Mouse (Mus musculus): ENCODE data around the gene Hnrnpul2.
A peak's percentile ranks its signal among the peaks of the same experiment; 100 is the strongest.
"Not testable (repeated sequence)": the region's sequence is repeated elsewhere in the genome, so short reads cannot be mapped to it uniquely, and the experiment has no call there.

Gene Hnrnpul2

GRCm38 (mm10) chr19:8851639-8852038, 31.8 kb downstream of the Hnrnpul2 start:
- DNase-seq (ENCODE audit: low read depth, low spot score): no peak

- no peak for DNase-seq (ENCODE audit: low read depth, low spot score)
These were observed 32.6 kb downstream of the Hnrnpul2 start for GRCm38 (mm10) chr19:8852236-8852928.

GRCm38 (mm10) chr19:8853117-8853516, 33.3 kb downstream of the Hnrnpul2 start:
- no peak for DNase-seq (ENCODE audit: low read depth, low spot score)

GRCm38 (mm10) chr19:8857689-8858088, 37.9 kb downstream of the Hnrnpul2 start:
- DNase-seq (ENCODE audit: low read depth, low spot score): no peak

GRCm38 (mm10) chr19:8859018-8859417, 39.2 kb downstream of the Hnrnpul2 start:
- no peak for DNase-seq (ENCODE audit: low read depth, low spot score)

GRCm38 (mm10) chr19:8864265-8864664, 44.5 kb downstream of the Hnrnpul2 start:
- no peak for DNase-seq (ENCODE audit: low read depth, low spot score)

- DNase-seq (ENCODE audit: low read depth, low spot score): not testable (repeated sequence)
These were observed 50.6 kb downstream of the Hnrnpul2 start for GRCm38 (mm10) chr19:8870381-8870780.

- no peak for DNase-seq (ENCODE audit: low read depth, low spot score)
These were observed 51.0 kb downstream of the Hnrnpul2 start for GRCm38 (mm10) chr19:8870838-8871237.

- DNase-seq (ENCODE audit: low read depth, low spot score): peak; percentile 95
These were observed 51.7 kb downstream of the Hnrnpul2 start, which contains the start of gene Ubxn1 for GRCm38 (mm10) chr19:8871267-8872186. Gene Ubxn1 (plus strand): TSS chr19:8871496.

GRCm38 (mm10) chr19:8872266-8872840, 52.5 kb downstream of the Hnrnpul2 start:
- DNase-seq (ENCODE audit: low read depth, low spot score): no peak

GRCm38 (mm10) chr19:8875031-8875430, 55.2 kb downstream of the Hnrnpul2 start:
- DNase-seq (ENCODE audit: low read depth, low spot score): no peak

- DNase-seq (ENCODE audit: low read depth, low spot score): peak; percentile 74
These were observed 60.7 kb downstream of the Hnrnpul2 start, which contains the start of gene Uqcc3 for GRCm38 (mm10) chr19:8880311-8881033. Gene Uqcc3 (minus strand): TSS chr19:8880923.

GRCm38 (mm10) chr19:8881034-8881392, 61.2 kb downstream of the Hnrnpul2 start:
- no peak for DNase-seq (ENCODE audit: low read depth, low spot score)

GRCm38 (mm10) chr19:8883616-8884015, 63.8 kb downstream of the Hnrnpul2 start, which contains the start of the genes Lbhd1 and Gm49403:
Gene Lbhd1 (plus strand): TSS chr19:8883732.
Gene Gm49403 (plus strand): TSS chr19:8883930.
- no peak for DNase-seq (ENCODE audit: low read depth, low spot score)

Data from brain, embryonic 18.5 days (tissue).